Mouse (Mus musculus) right cerebral cortex, adult 2 months (tissue): Measurements from ENCODE around the gene Vmn2r17.

Experiments used
- DNase-seq, 2 experiments: peaks; one replicate each; pipeline ENCODE4 v3.0.0; 2021 to 2022; ENCODE audit warnings: low spot score in 2 of 2

The Vmn2r17 gene

GRCm38 (mm10) chr5:109419388-109419787, at the start of gene Vmn2r17:
Gene Vmn2r17, plus strand, starts transcription at chr5:109419688.
- DNase-seq, result no peak

GRCm38 (mm10) chr5:109466576-109467506, 47.4 kb downstream of the Vmn2r17 start:
- peak; percentile 2 for DNase-seq

- peak; percentile 9 to 14 for DNase-seq
These were observed 87.2 kb downstream of the Vmn2r17 start for GRCm38 (mm10) chr5:109506729-109507128.
